Mouse (Mus musculus): ENCODE measurements at regions not wholly inside any gene's neighbourhood (a gene's known extent, or its start where the extent isn't known, plus 50 kb on each side); places are given as distances from the start of the nearest gene placed in this dataset.

- Histone ChIP-seq H3K27ac (ENCODE audit: insufficient read depth, low read depth) (no peak overlapping the region), H3K4me1 (ENCODE audit: control insufficient read depth in 1 of 2, insufficient read depth in 2 of 2) (no peaks in the 10 kb centered on the region), H3K36me3 (replicated peaks in 1 of 2; ENCODE audit: control insufficient read depth in 1 of 2, insufficient read depth in 1 of 2, low read length in 1 of 2) (no peaks in the 10 kb centered on the region), H3K9ac (ENCODE audit: insufficient read depth, low read depth) (no peak overlapping the region), H3K79me2 (replicated peaks; ENCODE audit: control insufficient read depth, extremely low read depth, insufficient read depth, poor library complexity, severe bottlenecking) (no peaks in the 10 kb centered on the region), H3K4me2 (ENCODE audit: insufficient read depth, low read depth, poor library complexity, severe bottlenecking) (no peak overlapping the region), H3K9me3 (replicated peaks; ENCODE audit: low read length) (no peaks in the 10 kb centered on the region), H3K27me3 (replicated peaks) (peaks cover 2% of the 10 kb centered on the region), H3K4me3 (replicated peaks in 1 of 3; ENCODE audit: low read depth in 2 of 3, low read length in 2 of 3, poor library complexity in 1 of 3) (no peak overlapping the region)
- no peak for DNase-seq (ENCODE audit: extremely low read depth)
- TF ChIP-seq KAT2A (IDR thresholded peaks at IDR 0.05; ENCODE audit: insufficient replicate concordance, low read length) (no peak), SMC3 (IDR thresholded peaks at IDR 0.05; ENCODE audit: low read depth, low read length) (no peak), HCFC1 (IDR thresholded peaks at IDR 0.05; ENCODE audit: low read depth, low read length) (no peak), ZKSCAN1 (IDR thresholded peaks at IDR 0.05; ENCODE audit: borderline replicate concordance, low read depth, low read length) (no peak), ZNF384 (IDR thresholded peaks at IDR 0.05; ENCODE audit: low read depth, low read length) (no peak), CHD2 (IDR thresholded peaks at IDR 0.05; ENCODE audit: low read length) (no peak), USF2 (conservative IDR thresholded peaks at IDR 0.05; ENCODE audit: low read depth, low read length) (no peak), USF1 (IDR thresholded peaks at IDR 0.05; ENCODE audit: low read depth, low read length) (no peak), JUND (conservative IDR thresholded peaks at IDR 0.05; ENCODE audit: low read depth, low read length) (no peak), RCOR1 (conservative IDR thresholded peaks at IDR 0.05; ENCODE audit: low read depth, low read length) (no peak), PAX5 (IDR thresholded peaks at IDR 0.05; ENCODE audit: low read length) (no peak), NRF1 (IDR thresholded peaks at IDR 0.05; ENCODE audit: low read depth, low read length) (no peak), CHD1 (IDR thresholded peaks at IDR 0.05; ENCODE audit: low read depth, low read length) (no peak), NELFE (IDR thresholded peaks at IDR 0.05; ENCODE audit: low read depth, low read length) (no peak)
- in situ Hi-C loops (cut with MboI; ENCODE audit: low pct_ligation_motif_present, low pct_unique_long_range_greater_than_20kb, low sequenced_read_pairs): no loop called here
- dilution Hi-C loops (cut with MboI; ENCODE audit: extremely low pct_ligation_motif_present, extremely low pct_unique_long_range_greater_than_20kb, low sequenced_read_pairs): no loop called here
These were observed 78.6 kb downstream of the A830031A19Rik start for GRCm38 (mm10) chr11:23996250-23996649.

GRCm38 (mm10) chr11:23994160-23994559 is 80.7 kb downstream of the A830031A19Rik start:
- Histone ChIP-seq H3K4me3 (replicated peaks in 1 of 3; ENCODE audit: low read depth in 2 of 3, low read length in 2 of 3, poor library complexity in 1 of 3) (no peak overlapping the region), H3K4me2 (ENCODE audit: insufficient read depth, low read depth, poor library complexity, severe bottlenecking) (no peak overlapping the region), H3K27ac (ENCODE audit: insufficient read depth, low read depth) (no peak overlapping the region), H3K27me3 (replicated peaks) (peaks cover 2% of the 10 kb centered on the region), H3K9me3 (replicated peaks; ENCODE audit: low read length) (no peaks in the 10 kb centered on the region), H3K9ac (ENCODE audit: insufficient read depth, low read depth) (no peak overlapping the region), H3K4me1 (ENCODE audit: control insufficient read depth in 1 of 2, insufficient read depth in 2 of 2) (no peaks in the 10 kb centered on the region), H3K79me2 (replicated peaks; ENCODE audit: control insufficient read depth, extremely low read depth, insufficient read depth, poor library complexity, severe bottlenecking) (no peaks in the 10 kb centered on the region), H3K36me3 (replicated peaks in 1 of 2; ENCODE audit: control insufficient read depth in 1 of 2, insufficient read depth in 1 of 2, low read length in 1 of 2) (no peaks in the 10 kb centered on the region)
- no peak for DNase-seq (ENCODE audit: extremely low read depth)
- no peak for TF ChIP-seq ZMIZ1 (IDR thresholded peaks at IDR 0.05; ENCODE audit: low read depth, low read length)
- TF ChIP-seq MYC (IDR thresholded peaks at IDR 0.05; ENCODE audit: low read depth, low read length): no peak
- TF ChIP-seq NELFE (IDR thresholded peaks at IDR 0.05; ENCODE audit: low read depth, low read length): no peak
- no peak for TF ChIP-seq ETS1 (conservative IDR thresholded peaks at IDR 0.05; ENCODE audit: low read depth, low read length)
- TF ChIP-seq E2F4 (IDR thresholded peaks at IDR 0.05; ENCODE audit: insufficient replicate concordance, low read depth, low read length): no peak
- TF ChIP-seq HCFC1 (IDR thresholded peaks at IDR 0.05; ENCODE audit: low read depth, low read length): no peak
- TF ChIP-seq SIN3A (IDR thresholded peaks at IDR 0.05; ENCODE audit: low read length): no peak
- TF ChIP-seq USF2 (conservative IDR thresholded peaks at IDR 0.05; ENCODE audit: low read depth, low read length): no peak
- TF ChIP-seq ZNF384 (IDR thresholded peaks at IDR 0.05; ENCODE audit: low read depth, low read length): no peak
- no peak for TF ChIP-seq POLR2A (IDR thresholded peaks at IDR 0.05; ENCODE audit: low read depth, low read length)
- no peak for TF ChIP-seq PAX5 (IDR thresholded peaks at IDR 0.05; ENCODE audit: low read length)
- TF ChIP-seq RCOR1 (conservative IDR thresholded peaks at IDR 0.05; ENCODE audit: low read depth, low read length): no peak
- no peak for TF ChIP-seq POLR2AphosphoS2 (IDR thresholded peaks at IDR 0.05; ENCODE audit: low read depth, low read length)
- no peak for TF ChIP-seq ELF1 (IDR thresholded peaks at IDR 0.05; ENCODE audit: low read depth, low read length)
- TF ChIP-seq SMC3 (IDR thresholded peaks at IDR 0.05; ENCODE audit: low read depth, low read length): no peak
- dilution Hi-C loops (cut with MboI; ENCODE audit: extremely low pct_ligation_motif_present, extremely low pct_unique_long_range_greater_than_20kb, low sequenced_read_pairs): no loop called here
- in situ Hi-C loops (cut with MboI; ENCODE audit: low pct_ligation_motif_present, low pct_unique_long_range_greater_than_20kb, low sequenced_read_pairs): no loop called here
